Comparison of ENCODE assay signal across 8 mouse cellular contexts in the genomic region with DNA sequence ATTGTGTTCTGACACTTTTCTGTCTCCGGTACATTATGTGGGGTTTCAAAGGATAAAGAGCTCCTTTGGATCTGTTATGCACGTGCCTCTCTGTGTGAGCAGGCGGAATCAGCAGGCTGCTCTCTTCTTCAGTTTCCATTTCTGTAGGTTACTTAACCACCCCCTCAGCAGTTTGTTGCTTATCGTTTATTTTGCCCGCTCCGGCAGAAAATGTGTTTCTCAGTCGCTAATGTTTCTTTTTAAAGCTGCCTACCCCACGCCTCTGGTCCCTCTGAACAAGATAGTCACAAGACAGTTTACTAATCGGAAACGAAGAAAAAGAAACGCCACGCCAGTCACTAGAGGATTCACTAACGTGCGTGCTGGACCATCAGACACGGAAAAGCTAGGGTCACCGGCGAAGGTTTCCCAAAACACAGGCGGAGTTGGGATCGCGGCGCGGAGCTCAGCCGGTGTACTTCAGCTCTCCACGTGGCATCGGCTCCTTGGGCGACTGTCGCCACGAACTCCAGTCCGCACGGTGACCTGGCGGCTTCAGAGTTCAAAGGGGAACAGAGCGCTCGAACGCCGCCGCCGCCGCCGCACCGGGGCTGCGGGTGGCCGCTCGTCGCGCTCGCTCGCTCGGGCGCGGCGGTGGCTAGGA. TPM values are rescaled to one million over a fixed set of nuclear protein-coding genes. Genes with fewer than 3 reads are reported as not detected.
A peak's percentile ranks its signal among the peaks of the same experiment; 100 is the strongest.
DNase-seq lines count a peak whose midpoint lies in the region; ATAC-seq and TF ChIP-seq lines count a peak whose summit lies in the region.

Gene Map7, plus strand, starts transcription at position 342 of the 643 bp plus-strand sequence.

- peak within 1 kb of the TSS; percentile 68 for H3K27ac ChIP-seq in gastrocnemius, adult 2 months
- H3K27ac ChIP-seq in MEL (ENCODE audit: control insufficient read depth, low read depth, low read length), result peak within 1 kb of the TSS; percentile 40
- no peak within 1 kb of the TSS for H3K27ac ChIP-seq in forebrain, embryonic 11.5 days (ENCODE audit: low read depth, low read length)
- no peak within 1 kb of the TSS for H3K27ac ChIP-seq in hindbrain, embryonic 12.5 days
- H3K27ac ChIP-seq in limb, embryonic 12.5 days, result no peak within 1 kb of the TSS
- peak within 1 kb of the TSS; percentile 74; the same call in 1 of the 2 replicates for H3K27ac ChIP-seq in olfactory bulb, adult 2 months (ENCODE audit: insufficient read depth, low read depth, low read length)

- peak within 1 kb of the TSS; percentile 95 for H3K4me2 ChIP-seq in forebrain, embryonic 11.5 days (ENCODE audit: low read depth, low read length, severe bottlenecking)
- H3K4me2 ChIP-seq in hindbrain, embryonic 12.5 days (replicated peaks), result peak within 1 kb of the TSS; percentile 96
- H3K4me2 ChIP-seq in limb, embryonic 12.5 days, result peak within 1 kb of the TSS; percentile 93

- H3K9ac ChIP-seq in MEL (ENCODE audit: control insufficient read depth, low read depth, low read length, poor library complexity, severe bottlenecking), result peak within 1 kb of the TSS; percentile 68
- peak within 1 kb of the TSS; percentile 67 for H3K9ac ChIP-seq in forebrain, embryonic 11.5 days (ENCODE audit: low read length)
- H3K9ac ChIP-seq in hindbrain, embryonic 12.5 days, result peak within 1 kb of the TSS; percentile 58
- peak within 1 kb of the TSS; percentile 65 for H3K9ac ChIP-seq in limb, embryonic 12.5 days (replicated peaks)

- H3K9me3 ChIP-seq in MEL (replicated peaks; ENCODE audit: insufficient read depth, low read length), result no peaks in the 10 kb centered on the region
- no peaks in the 10 kb centered on the region for H3K9me3 ChIP-seq in forebrain, embryonic 11.5 days (ENCODE audit: control insufficient read depth, low read length)
- H3K9me3 ChIP-seq in hindbrain, embryonic 12.5 days (replicated peaks), result no peaks in the 10 kb centered on the region
- H3K9me3 ChIP-seq in limb, embryonic 12.5 days, result no peaks in the 10 kb centered on the region

- peaks cover 2 to 5% of the 10 kb centered on the region in 2 experiments; a peak in 3 of 4 replicates for H3K27me3 ChIP-seq in MEL (ENCODE audit: control insufficient read depth in 1 of 2, insufficient read depth in 2 of 2, low read length in 2 of 2)
- H3K27me3 ChIP-seq in forebrain, embryonic 11.5 days (ENCODE audit: control insufficient read depth, insufficient read depth, low read length), result peaks cover 25% of the 10 kb centered on the region
- H3K27me3 ChIP-seq in hindbrain, embryonic 12.5 days, result peaks cover 45% of the 10 kb centered on the region
- peaks cover 47% of the 10 kb centered on the region for H3K27me3 ChIP-seq in limb, embryonic 12.5 days

- no peak for TF ChIP-seq CTCF in gastrocnemius, adult 2 months (IDR thresholded peaks at IDR 0.05)
- TF ChIP-seq CTCF in MEL (IDR thresholded peaks at IDR 0.05 in 2 of 3, conservative IDR thresholded peaks at IDR 0.05 in 1 of 3; ENCODE audit: control insufficient read depth in 1 of 3, insufficient read depth in 1 of 3, low read depth in 2 of 3, low read length in 3 of 3, poor library complexity in 1 of 3, severe bottlenecking in 1 of 3), result no peak
- TF ChIP-seq CTCF in olfactory bulb, adult 2 months (IDR thresholded peaks at IDR 0.05; ENCODE audit: insufficient read depth, low read depth, low read length), result no peak

- no peaks in the 10 kb centered on the region for H3K4me1 ChIP-seq in MEL (ENCODE audit: control insufficient read depth in 1 of 2, insufficient read depth in 2 of 2, low read length in 2 of 2)
- H3K4me1 ChIP-seq in forebrain, embryonic 11.5 days (replicated peaks; ENCODE audit: control insufficient read depth, insufficient read depth, low read length), result peaks cover 9% of the 10 kb centered on the region; the same call in 1 of the 2 replicates
- H3K4me1 ChIP-seq in hindbrain, embryonic 12.5 days, result peaks cover 9% of the 10 kb centered on the region
- peaks cover 5% of the 10 kb centered on the region for H3K4me1 ChIP-seq in limb, embryonic 12.5 days (replicated peaks)
- H3K4me1 ChIP-seq in olfactory bulb, adult 2 months (ENCODE audit: control insufficient read depth, insufficient read depth, low read length), result 0 out of 2 replicates have a peak, but pooled peaks cover 2% of the 10 kb centered on the region

- peak; percentile 6; the same call in 1 of the 2 replicates for ATAC-seq in forebrain, embryonic 11.5 days (replicated peaks; ENCODE audit: low FRiP score)
- ATAC-seq in hindbrain, embryonic 12.5 days (ENCODE audit: low FRiP score), result peak; percentile 24
- ATAC-seq in limb, embryonic 12.5 days (ENCODE audit: insufficient number of reproducible peaks, insufficient read depth, low FRiP score, low TSS enrichment, low read depth), result 0 out of 2 replicates have a peak, but pooled peaks have one; percentile 14

- intact Hi-C loops in gastrocnemius, adult 2 months (cut with DNase I), result no loop called here

- no peaks in the 10 kb centered on the region for H3K36me3 ChIP-seq in MEL (ENCODE audit: control insufficient read depth in 1 of 2, insufficient read depth in 2 of 2, low read length in 2 of 2)
- no peaks in the 10 kb centered on the region for H3K36me3 ChIP-seq in forebrain, embryonic 11.5 days (ENCODE audit: control insufficient read depth, insufficient read depth, low read length)
- no peaks in the 10 kb centered on the region for H3K36me3 ChIP-seq in hindbrain, embryonic 12.5 days
- H3K36me3 ChIP-seq in limb, embryonic 12.5 days, result no peaks in the 10 kb centered on the region

- peak in 1 of 2 experiments; percentile 8; a peak in 1 of 4 replicates for TF ChIP-seq POLR2A in MEL (IDR thresholded peaks at IDR 0.05; ENCODE audit: control insufficient read depth in 1 of 2, insufficient read depth in 1 of 2, low read depth in 1 of 2, low read length in 2 of 2, poor library complexity in 1 of 2)
- TF ChIP-seq POLR2A in olfactory bulb, adult 2 months (IDR thresholded peaks at IDR 0.05; ENCODE audit: insufficient read depth, low read depth, low read length), result no peak

- WGBS in forebrain, embryonic 11.5 days, result 3% methylated on average over 51 of the region's 51 CpGs
- WGBS in hindbrain, embryonic 12.5 days, result 4% methylated on average over 51 of the region's 51 CpGs
- WGBS in limb, embryonic 12.5 days, result 5% methylated on average over 50 of the region's 51 CpGs
- 3% methylated on average over 50 of the region's 51 CpGs for WGBS in olfactory bulb, adult 2 months

- peak within 1 kb of the TSS; percentile 95 for H3K4me3 ChIP-seq in gastrocnemius, adult 2 months
- H3K4me3 ChIP-seq in MEL (ENCODE audit: control insufficient read depth in 1 of 2, insufficient read depth in 1 of 2, low read depth in 2 of 2, low read length in 2 of 2), result peak within 1 kb of the TSS; percentile 77 to 83
- H3K4me3 ChIP-seq in forebrain, embryonic 11.5 days (ENCODE audit: low read depth, low read length), result peak within 1 kb of the TSS; percentile 70
- peak within 1 kb of the TSS; percentile 75 for H3K4me3 ChIP-seq in hindbrain, embryonic 12.5 days
- H3K4me3 ChIP-seq in limb, embryonic 12.5 days (replicated peaks), result peak within 1 kb of the TSS; percentile 80
- peak within 1 kb of the TSS; percentile 75 for H3K4me3 ChIP-seq in olfactory bulb, adult 2 months (ENCODE audit: insufficient read depth, low read depth, low read length)

- TF ChIP-seq EP300 in MEL (IDR thresholded peaks at IDR 0.05; ENCODE audit: low read depth in 1 of 2, low read length in 2 of 2), result no peak

- H3K79me2 ChIP-seq in MEL (ENCODE audit: control insufficient read depth, insufficient read depth, low read length, poor library complexity), result no peaks in the 10 kb centered on the region

- DNase-seq in gastrocnemius, adult 2 months, result peak; percentile 26
- no peak for DNase-seq in gastrocnemius, adult 8-10 months (ENCODE audit: low spot score in 2 of 2)
- peak; percentile 39 for DNase-seq in MEL (ENCODE audit: low read depth, low spot score)
- DNase-seq in forebrain, embryonic 11.5 days (ENCODE audit: low spot score), result peak; percentile 67
- DNase-seq in ovary, postnatal 10 days (ENCODE audit: low spot score), result no peak

- TF ChIP-seq RAD21 in MEL (IDR thresholded peaks at IDR 0.05; ENCODE audit: low read depth, low read length), result no peak

TF ChIP-seq in MEL, 35 proteins besides CTCF, POLR2A, EP300 and RAD21:
- TF ChIP-seq ZMIZ1 (IDR thresholded peaks at IDR 0.05; ENCODE audit: low read depth, low read length) (no peak), BHLHE40 (IDR thresholded peaks at IDR 0.05; ENCODE audit: borderline replicate concordance, low read depth, low read length) (peak; percentile 31; the same call in 1 of the 2 replicates), MAX (IDR thresholded peaks at IDR 0.05; ENCODE audit: low read length) (0 out of 2 replicates have a peak, but pooled peaks have one; percentile 27), MXI1 (IDR thresholded peaks at IDR 0.05; ENCODE audit: low read depth, low read length) (peak; percentile 32; the same call in 1 of the 2 replicates)

RNA-seq across cellular contexts. Expression of gene Map7, which starts in this region (rescaled TPM):
- 1 to 10 TPM; 3.9 to 4.9 TPM for total RNA-seq in gastrocnemius, adult 2 months (2021)
- 1 to 10 TPM; 3.0 to 6.3 (median 4.5) TPM for total RNA-seq in gastrocnemius, adult 8-10 months (2022)
- total RNA-seq in MEL (2012; rRNA removed), result 2.7 and 3.1 TPM in 2 replicates
- 1 to 10 TPM in 1 of 2 experiments, not detected in 1; 9.5 TPM for polyA plus RNA-seq in MEL (2012; ENCODE audit: insufficient read depth in 1 of 2, insufficient read length in 2 of 2, low read depth in 1 of 2, low replicate concordance in 2 of 2, missing spikeins in 1 of 2)
- 8.0 and 8.2 TPM in 2 replicates for polyA plus RNA-seq in forebrain, embryonic 11.5 days (2014; fragmentation: Nextera tagmentation; extraction: Ambion mirVana)
- polyA plus RNA-seq in hindbrain, embryonic 12.5 days (2016; fragmentation: Nextera tagmentation; extraction: Ambion mirVana), result 10.5 and 12.3 TPM in 2 replicates
- polyA plus RNA-seq in limb, embryonic 12.5 days (2016; fragmentation: Nextera tagmentation; extraction: Ambion mirVana), result 3.5 and 3.8 TPM in 2 replicates
- polyA plus RNA-seq in olfactory bulb, adult 2 months (2012; ENCODE audit: insufficient read depth, insufficient read length, low replicate concordance, missing spikeins), result not detected in 2 replicates

Comparison
In these comparisons a context has a peak if more than half of its experiments do, and no peak if none do; other contexts are left out.
1. DNase-seq: peak in gastrocnemius, adult 2 months (single experiment), MEL (single experiment) and forebrain, embryonic 11.5 days (single experiment); none in gastrocnemius, adult 8-10 months (0 of 2) and ovary, postnatal 10 days (single experiment).
2. H3K27ac ChIP-seq: peak in gastrocnemius, adult 2 months (single experiment), MEL (single experiment) and olfactory bulb, adult 2 months (single experiment); none in forebrain, embryonic 11.5 days (single experiment), hindbrain, embryonic 12.5 days (single experiment) and limb, embryonic 12.5 days (single experiment).
3. Peak in every context shown above with its lines, with median percentiles within 50 percentile points of each other: H3K4me3 ChIP-seq, H3K9ac ChIP-seq, ATAC-seq and H3K4me2 ChIP-seq.